Mouse (Mus musculus) forebrain, embryonic 15.5 days (tissue): Measurements from ENCODE around the gene Smyd4. TPM values are rescaled to one million over a fixed set of nuclear protein-coding genes. Genes with fewer than 3 reads are reported as not detected.
A peak's percentile ranks its signal among the peaks of the same experiment; 100 is the strongest.
"Not testable (repeated sequence)": the region's sequence is repeated elsewhere in the genome, so short reads cannot be mapped to it uniquely, and the experiment has no call there.

Source experiments
- ATAC-seq: fragments of 200-750 bp; cut with Nextera tagmentation; replicated peaks from 2 replicates; pipeline ENCODE4 v1.8.0; 2017; ENCODE audit warnings: mild to moderate bottlenecking, moderate TSS enrichment, moderate library complexity
- H3K27ac ChIP-seq: fragments of 300-500 bp; sonication (generic); replicated peaks from 2 replicates; pipeline ENCODE4 v1.5.1; 2015; ENCODE audit warnings: mild to moderate bottlenecking, inconsistent platforms
- H3K27me3 ChIP-seq: fragments of 300-500 bp; sonication (generic); 2 replicates; pipeline ENCODE4 v1.6.1; 2015; ENCODE audit warnings: inconsistent platforms
- H3K36me3 ChIP-seq: fragments of 300-500 bp; sonication (generic); 2 replicates; pipeline ENCODE4 v1.6.1; 2015; ENCODE audit warnings: mild to moderate bottlenecking, inconsistent platforms
- H3K4me1 ChIP-seq: fragments of 300-500 bp; sonication (generic); 2 replicates; pipeline ENCODE4 v1.6.1; 2015; ENCODE audit warnings: inconsistent platforms
- H3K4me2 ChIP-seq: fragments of 300-500 bp; sonication (generic); replicated peaks from 2 replicates; pipeline ENCODE4 v1.6.1; 2015; ENCODE audit warnings: mild to moderate bottlenecking, inconsistent platforms
- H3K4me3 ChIP-seq: fragments of 300-500 bp; sonication (generic); 2 replicates; pipeline ENCODE4 v1.5.1; 2015; ENCODE audit warnings: mild to moderate bottlenecking, inconsistent platforms
- H3K9ac ChIP-seq: fragments of 300-500 bp; sonication (generic); replicated peaks from 2 replicates; pipeline ENCODE4 v1.6.1; 2015; ENCODE audit warnings: mild to moderate bottlenecking, inconsistent platforms
- H3K9me3 ChIP-seq: fragments of 300-500 bp; sonication (generic); 2 replicates; pipeline ENCODE4 v1.6.1; 2016; ENCODE audit warnings: inconsistent platforms
- WGBS: fragments of 180-500 bp; shearing (Covaris S2); methylation state at CpG from one replicate; pipeline ENCODE4 v1.1.7; 2015; ENCODE audit warnings: mixed read lengths; 5-methylcytosine and 5-hydroxymethylcytosine counted together
- polyA plus RNA-seq: library from polyadenylated mRNA; unstranded; fragments of >200 nt; fragmentation: Nextera tagmentation; extraction: Ambion mirVana; gene quantifications from 2 replicates; pipeline ENCODE4 v1.2.1, GENCODE M21; 2015

Gene Smyd4
- polyA plus RNA-seq, 1 experiment from 2014 or later: 17.4 TPM

DNA sequence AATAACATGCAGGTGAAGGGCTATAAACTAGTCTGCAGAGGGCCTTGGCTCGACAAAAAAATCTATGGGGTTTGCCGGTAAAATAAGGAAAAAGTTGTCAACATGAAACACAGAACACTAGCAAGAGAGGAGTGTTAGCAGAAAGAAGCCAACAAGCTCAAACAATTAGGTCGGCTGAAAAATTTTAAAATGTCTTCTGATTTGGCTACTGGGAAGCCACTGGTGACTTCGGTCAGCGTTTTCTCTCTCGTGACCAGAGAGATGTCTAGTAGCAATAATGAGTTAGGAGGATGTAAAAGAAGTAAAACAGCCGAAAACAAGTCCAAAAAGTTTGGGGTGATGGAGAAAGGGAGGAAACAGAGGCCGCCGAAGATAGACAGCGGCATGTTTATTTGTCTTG is 637 bp upstream of the Smyd4 start:
- no peak overlapping the region for H3K27ac ChIP-seq
- no peaks in the 10 kb centered on the region for H3K36me3 ChIP-seq
- no peaks in the 10 kb centered on the region for H3K27me3 ChIP-seq
- peak overlapping the region; percentile 91 for H3K4me3 ChIP-seq
- no peaks in the 10 kb centered on the region for H3K9me3 ChIP-seq
- WGBS: 2% methylated on average over 10 of the region's 10 CpGs
- ATAC-seq: no peak
- peak overlapping the region; percentile 91 for H3K4me2 ChIP-seq
- peaks cover 20% of the 10 kb centered on the region for H3K4me1 ChIP-seq
- peak overlapping the region; percentile 84 for H3K9ac ChIP-seq

GRCm38 (mm10) chr11:75348890-75349261 is 643 bp downstream of the Smyd4 start:
- peak overlapping the region; percentile 59; the same call in 1 of the 2 replicates for H3K27ac ChIP-seq
- H3K4me1 ChIP-seq: peaks cover 20% of the 10 kb centered on the region
- H3K9me3 ChIP-seq: no peaks in the 10 kb centered on the region
- H3K4me2 ChIP-seq: peak overlapping the region; percentile 91
- ATAC-seq: no peak
- H3K9ac ChIP-seq: peak overlapping the region; percentile 76
- no peaks in the 10 kb centered on the region for H3K36me3 ChIP-seq
- H3K27me3 ChIP-seq: no peaks in the 10 kb centered on the region
- peak overlapping the region; percentile 91 for H3K4me3 ChIP-seq
- WGBS: 49% methylated on average over 10 of the region's 10 CpGs

DNA sequence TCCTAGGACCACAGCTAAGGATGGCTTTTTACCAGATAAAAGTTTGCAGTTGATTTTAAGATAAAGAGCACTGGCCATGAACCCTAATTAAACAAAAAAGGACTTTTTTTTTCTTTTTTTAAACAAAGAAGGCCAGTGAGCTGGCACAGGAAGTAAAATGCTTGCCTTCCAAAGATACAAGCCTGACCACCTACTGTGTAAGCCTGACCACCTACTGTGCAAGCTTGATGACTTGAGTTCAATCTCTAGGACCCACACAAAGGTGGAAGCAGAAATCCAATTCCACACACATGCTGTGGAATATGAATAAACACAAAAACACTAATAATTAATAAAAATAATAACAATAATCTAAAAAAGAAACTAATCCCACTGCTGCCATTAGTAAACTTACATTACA is 3.0 kb downstream of the Smyd4 start:
- H3K9me3 ChIP-seq: no peaks in the 10 kb centered on the region
- no peak overlapping the region for H3K4me3 ChIP-seq
- no peak overlapping the region for H3K4me2 ChIP-seq
- peaks cover 16% of the 10 kb centered on the region for H3K4me1 ChIP-seq
- no peak for ATAC-seq
- H3K27ac ChIP-seq: no peak overlapping the region
- no peaks in the 10 kb centered on the region for H3K27me3 ChIP-seq
- no peaks in the 10 kb centered on the region for H3K36me3 ChIP-seq
- H3K9ac ChIP-seq: no peak overlapping the region

- no peaks in the 10 kb centered on the region for H3K9me3 ChIP-seq
- 90% methylated on average over 1 of the region's 1 CpGs for WGBS
- ATAC-seq: no peak
- no peaks in the 10 kb centered on the region for H3K4me1 ChIP-seq
- no peak overlapping the region for H3K27ac ChIP-seq
- H3K27me3 ChIP-seq: no peaks in the 10 kb centered on the region
- H3K9ac ChIP-seq: no peak overlapping the region
- no peaks in the 10 kb centered on the region for H3K36me3 ChIP-seq
- no peak overlapping the region for H3K4me2 ChIP-seq
- H3K4me3 ChIP-seq: no peak overlapping the region
Observed at GRCm38 (mm10) chr11:75355475-75355874, 7.2 kb downstream of the Smyd4 start.

GRCm38 (mm10) chr11:75377125-75377524 is 28.9 kb downstream of the Smyd4 start:
- Histone ChIP-seq H3K4me2 (no peak overlapping the region), H3K9me3 (no peaks in the 10 kb centered on the region), H3K4me3 (no peak overlapping the region), H3K9ac (no peak overlapping the region), H3K27me3 (no peaks in the 10 kb centered on the region), H3K4me1 (no peaks in the 10 kb centered on the region), H3K36me3 (no peaks in the 10 kb centered on the region), H3K27ac (no peak overlapping the region)
- ATAC-seq: no peak
- 89% methylated on average over 1 of the region's 1 CpGs for WGBS

DNA sequence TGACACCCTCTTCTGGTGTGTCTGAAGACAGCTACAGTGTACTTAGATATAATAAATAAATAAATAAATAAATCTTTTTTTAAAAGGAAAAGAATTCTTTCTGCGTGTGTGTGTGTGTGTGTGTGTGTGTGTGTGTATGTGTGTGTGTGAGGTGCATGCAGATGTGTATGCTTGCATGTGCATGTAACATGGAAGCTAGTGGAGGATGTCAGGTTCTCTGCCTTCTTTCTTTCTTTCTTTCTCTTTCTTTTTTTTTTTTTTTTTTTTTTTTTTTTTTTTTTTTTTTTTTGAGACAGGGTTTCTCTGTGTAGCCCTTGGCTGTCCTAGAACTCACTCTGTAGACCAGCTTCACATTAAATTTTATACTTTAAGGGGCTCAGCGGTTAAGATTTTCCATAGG is 30.6 kb downstream of the Smyd4 start:
- not testable (repeated sequence) for H3K9ac ChIP-seq, H3K27ac ChIP-seq, ATAC-seq, H3K9me3 ChIP-seq, H3K4me1 ChIP-seq, H3K4me2 ChIP-seq, H3K4me3 ChIP-seq, H3K36me3 ChIP-seq, H3K27me3 ChIP-seq
- 92% methylated on average over 2 of the region's 2 CpGs for WGBS

- not testable (repeated sequence) for H3K27ac ChIP-seq
Observed at GRCm38 (mm10) chr11:75383529-75383928, 35.3 kb downstream of the Smyd4 start.

GRCm38 (mm10) chr11:75395611-75396010 is 47.4 kb downstream of the Smyd4 start:
- no peaks in the 10 kb centered on the region for H3K9me3 ChIP-seq
- no peaks in the 10 kb centered on the region for H3K36me3 ChIP-seq
- no peak overlapping the region for H3K9ac ChIP-seq
- no peak overlapping the region for H3K4me3 ChIP-seq
- WGBS: 83% methylated on average over 1 of the region's 1 CpGs
- H3K27ac ChIP-seq: no peak overlapping the region
- peaks cover 11% of the 10 kb centered on the region; the same call in 1 of the 2 replicates for H3K4me1 ChIP-seq
- H3K27me3 ChIP-seq: no peaks in the 10 kb centered on the region
- no peak overlapping the region for H3K4me2 ChIP-seq
- ATAC-seq: no peak

More at GRCm38 (mm10) chr11:75383529-75383928, 35.3 kb downstream of the Smyd4 start:
- not testable (repeated sequence) for H3K36me3 ChIP-seq, H3K4me3 ChIP-seq, ATAC-seq, H3K9me3 ChIP-seq, H3K4me2 ChIP-seq, H3K27me3 ChIP-seq, H3K4me1 ChIP-seq, H3K9ac ChIP-seq
- 55% methylated on average over 3 of the region's 3 CpGs for WGBS

DNA sequence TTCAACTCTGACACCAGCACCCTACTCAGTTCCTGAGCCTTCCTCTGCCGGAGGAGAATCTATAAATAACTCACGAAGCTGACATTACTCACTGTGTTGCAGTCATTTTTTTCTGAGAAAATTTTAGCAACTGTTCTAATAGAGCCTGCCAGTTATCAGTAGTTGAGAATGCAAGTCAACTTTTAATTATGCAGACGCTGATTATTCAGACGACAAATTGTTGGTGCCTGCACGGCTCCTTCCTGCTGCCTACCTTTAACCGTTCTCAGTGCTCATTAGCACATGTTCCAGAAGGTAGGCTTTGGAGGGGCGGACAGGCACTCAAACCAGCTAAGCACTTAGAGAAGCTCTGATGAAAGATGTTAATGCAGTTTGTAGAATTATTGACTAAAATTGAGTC is 49.2 kb downstream of the Smyd4 start:
- H3K9me3 ChIP-seq: no peaks in the 10 kb centered on the region
- H3K36me3 ChIP-seq: no peaks in the 10 kb centered on the region
- 50% methylated on average over 7 of the region's 7 CpGs for WGBS
- H3K27ac ChIP-seq: peak overlapping the region; percentile 57
- peaks cover 11% of the 10 kb centered on the region; the same call in 1 of the 2 replicates for H3K4me1 ChIP-seq
- no peak for ATAC-seq
- H3K9ac ChIP-seq: no peak overlapping the region
- H3K27me3 ChIP-seq: no peaks in the 10 kb centered on the region
- no peak overlapping the region for H3K4me3 ChIP-seq
- no peak overlapping the region for H3K4me2 ChIP-seq

DNA sequence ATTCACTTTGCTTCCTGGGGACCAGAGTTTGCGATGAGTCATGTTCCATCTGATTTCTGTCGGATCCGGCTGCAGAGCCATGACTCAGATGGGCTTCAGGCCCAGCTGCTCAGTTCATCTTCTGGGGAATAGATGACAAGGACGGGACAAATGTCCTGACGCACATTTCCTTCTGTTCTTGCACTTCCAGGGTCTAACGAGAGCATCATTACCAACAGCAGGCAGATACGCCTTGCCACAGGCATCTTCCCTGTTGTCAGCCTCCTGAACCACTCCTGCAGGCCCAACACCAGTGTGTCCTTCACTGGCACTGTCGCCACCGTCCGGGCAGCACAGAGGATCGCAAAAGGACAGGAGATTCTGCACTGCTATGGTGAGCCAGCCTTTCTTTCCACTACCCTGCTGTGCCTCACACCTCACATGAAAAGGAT is 51.2 kb downstream of the Smyd4 start:
- ATAC-seq: no peak
- Histone ChIP-seq H3K4me3 (no peak overlapping the region), H3K27ac (peak overlapping the region; percentile 41; the same call in 1 of the 2 replicates), H3K27me3 (no peaks in the 10 kb centered on the region), H3K9ac (no peak overlapping the region), H3K4me1 (peaks cover 11% of the 10 kb centered on the region; the same call in 1 of the 2 replicates), H3K9me3 (no peaks in the 10 kb centered on the region), H3K36me3 (no peaks in the 10 kb centered on the region), H3K4me2 (no peak overlapping the region)
- WGBS: 82% methylated on average over 11 of the region's 11 CpGs

DNA sequence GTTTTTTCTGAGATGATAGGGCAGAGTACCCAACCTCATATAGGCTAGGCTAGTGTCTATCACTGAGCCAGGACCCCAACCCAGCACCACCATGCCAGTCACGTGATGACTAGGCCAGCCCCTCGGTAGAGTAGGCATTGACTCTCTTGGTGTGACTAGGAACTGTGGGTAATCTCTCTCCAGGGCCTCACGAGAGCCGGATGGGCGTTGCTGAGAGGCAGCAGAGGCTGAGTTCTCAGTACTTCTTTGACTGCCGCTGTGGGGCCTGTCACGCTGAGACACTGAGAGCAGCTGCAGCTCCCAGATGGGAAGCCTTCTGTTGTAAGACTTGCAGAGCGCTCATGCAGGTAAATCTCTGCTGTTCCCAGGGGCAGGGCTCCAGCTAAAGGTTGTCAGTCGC is 51.9 kb downstream of the Smyd4 start:
- no peaks in the 10 kb centered on the region for H3K9me3 ChIP-seq
- peak overlapping the region; percentile 41 for H3K27ac ChIP-seq
- no peak overlapping the region for H3K4me3 ChIP-seq
- no peak for ATAC-seq
- no peak overlapping the region for H3K4me2 ChIP-seq
- H3K36me3 ChIP-seq: no peaks in the 10 kb centered on the region
- H3K27me3 ChIP-seq: no peaks in the 10 kb centered on the region
- peaks cover 11% of the 10 kb centered on the region; the same call in 1 of the 2 replicates for H3K4me1 ChIP-seq
- 54% methylated on average over 9 of the region's 9 CpGs for WGBS
- no peak overlapping the region for H3K9ac ChIP-seq

GRCm38 (mm10) chr11:75402271-75402690 is 54.0 kb downstream of the Smyd4 start:
- no peaks in the 10 kb centered on the region for H3K27me3 ChIP-seq
- H3K9ac ChIP-seq: no peak overlapping the region
- H3K4me1 ChIP-seq: peaks cover 11% of the 10 kb centered on the region; the same call in 1 of the 2 replicates
- no peak overlapping the region for H3K4me3 ChIP-seq
- WGBS: 65% methylated on average over 5 of the region's 5 CpGs
- no peak overlapping the region for H3K27ac ChIP-seq
- H3K9me3 ChIP-seq: no peaks in the 10 kb centered on the region
- 0 out of 2 replicates have a peak, but pooled peaks have one; percentile 38 for ATAC-seq
- H3K36me3 ChIP-seq: no peaks in the 10 kb centered on the region
- no peak overlapping the region for H3K4me2 ChIP-seq

- 79% methylated on average over 6 of the region's 6 CpGs for WGBS
- ATAC-seq: no peak
Observed at GRCm38 (mm10) chr11:75403301-75404052, 55.2 kb downstream of the Smyd4 start.

More at GRCm38 (mm10) chr11:75403301-75404052, 55.2 kb downstream of the Smyd4 start:
- Histone ChIP-seq H3K9ac (no peak overlapping the region), H3K27me3 (no peaks in the 10 kb centered on the region), H3K4me1 (no peaks in the 10 kb centered on the region), H3K4me3 (no peak overlapping the region), H3K27ac (no peak overlapping the region), H3K36me3 (no peaks in the 10 kb centered on the region), H3K9me3 (no peaks in the 10 kb centered on the region), H3K4me2 (no peak overlapping the region)
